Mouse (Mus musculus) limb, embryonic 10.5 days (tissue): ENCODE results near the gene Gm20683. TPM values are rescaled to one million over a fixed set of nuclear protein-coding genes. Genes with fewer than 3 reads are reported as not detected.

Experiments used
- DNase-seq: peaks from one replicate; pipeline ENCODE4 v3.0.0-alpha.2; 2017; ENCODE audit warnings: low spot score
- H3K27ac ChIP-seq: fragments of 300-500 bp; sonication (generic); 2 replicates; pipeline ENCODE4 v1.5.1; 2016; ENCODE audit warnings: mild to moderate bottlenecking
- H3K27me3 ChIP-seq: fragments of 300-500 bp; sonication (generic); 2 replicates; pipeline ENCODE4 v1.6.1; 2016; ENCODE audit warnings: low read depth, mild to moderate bottlenecking; ENCODE audit not compliant: poor library complexity, severe bottlenecking
- H3K36me3 ChIP-seq: fragments of 300-500 bp; sonication (generic); 2 replicates; pipeline ENCODE4 v1.6.1; 2016; ENCODE audit warnings: mild to moderate bottlenecking, moderate library complexity
- H3K4me1 ChIP-seq: fragments of 300-500 bp; sonication (generic); 2 replicates; pipeline ENCODE4 v1.6.1; 2016
- H3K4me3 ChIP-seq: fragments of 300-500 bp; sonication (generic); 2 replicates; pipeline ENCODE4 v1.5.1; 2016; ENCODE audit warnings: mild to moderate bottlenecking, moderate library complexity
- H3K9me3 ChIP-seq: fragments of 300-500 bp; sonication (generic); replicated peaks from 2 replicates; pipeline ENCODE4 v1.6.1; 2016; ENCODE audit warnings: mild to moderate bottlenecking
- WGBS: fragments of 180-500 bp; shearing (Covaris S2); methylation state at CpG from one replicate; pipeline ENCODE4 v1.1.7; 2016; 5-methylcytosine and 5-hydroxymethylcytosine counted together
- polyA plus RNA-seq: library from polyadenylated mRNA; unstranded; fragments of >200 nt; fragmentation: Nextera tagmentation; extraction: Ambion mirVana; gene quantifications from 2 replicates; pipeline ENCODE4 v1.2.1, GENCODE M21; 2016

The Gm20683 gene
- polyA plus RNA-seq, 1 experiment from 2014 or later: 1.9 TPM

- Histone ChIP-seq H3K4me1 (peaks cover 29% of the 10 kb centered on the region), H3K36me3 (peaks cover 83% of the 10 kb centered on the region), H3K27ac (peak within 1 kb of the TSS; percentile 93), H3K9me3 (no peaks in the 10 kb centered on the region), H3K4me3 (peak within 1 kb of the TSS; percentile 95), H3K27me3 (no peaks in the 10 kb centered on the region)
- 1% methylated on average over 21 of the region's 21 CpGs for WGBS
- peak; percentile 99 for DNase-seq
Measured at GRCm38 (mm10) chr17:25844396-25844901, 2.9 kb upstream of the Gm20683 start, which contains the start of gene Rhot2. Gene Rhot2 (minus strand): TSS chr17:25844851.

- Histone ChIP-seq H3K4me1 (peaks cover 35% of the 10 kb centered on the region), H3K36me3 (peaks cover 83% of the 10 kb centered on the region), H3K9me3 (no peaks in the 10 kb centered on the region), H3K27ac (peak overlapping the region; percentile 93), H3K4me3 (peak overlapping the region; percentile 95), H3K27me3 (no peaks in the 10 kb centered on the region)
- no peak for DNase-seq
- 3% methylated on average over 38 of the region's 38 CpGs for WGBS
Measured at GRCm38 (mm10) chr17:25843636-25844395, 2.3 kb upstream of the Gm20683 start.

- no peak for DNase-seq
- peaks cover 83% of the 10 kb centered on the region for H3K36me3 ChIP-seq
- peak overlapping the region; percentile 95 for H3K4me3 ChIP-seq
- no peaks in the 10 kb centered on the region for H3K9me3 ChIP-seq
- WGBS: 97% methylated on average over 4 of the region's 4 CpGs
- H3K4me1 ChIP-seq: peaks cover 40% of the 10 kb centered on the region
- H3K27ac ChIP-seq: no peak overlapping the region
- H3K27me3 ChIP-seq: no peaks in the 10 kb centered on the region
Measured at GRCm38 (mm10) chr17:25843122-25843521, 1.6 kb upstream of the Gm20683 start.

GRCm38 (mm10) chr17:25842509-25842908, 946 bp upstream of the Gm20683 start:
- peak overlapping the region; percentile 10; the same call in 1 of the 2 replicates for H3K4me3 ChIP-seq
- no peak overlapping the region for H3K27ac ChIP-seq
- no peaks in the 10 kb centered on the region for H3K27me3 ChIP-seq
- peaks cover 45% of the 10 kb centered on the region for H3K4me1 ChIP-seq
- WGBS: 86% methylated on average over 3 of the region's 3 CpGs
- peaks cover 83% of the 10 kb centered on the region for H3K36me3 ChIP-seq
- H3K9me3 ChIP-seq: no peaks in the 10 kb centered on the region
- no peak for DNase-seq

GRCm38 (mm10) chr17:25840519-25840918, 1.0 kb downstream of the Gm20683 start:
- DNase-seq: no peak
- H3K4me3 ChIP-seq: 0 out of 2 replicates have a peak overlapping the region, but pooled peaks have one; percentile 6
- WGBS: 98% methylated on average over 6 of the region's 6 CpGs
- peaks cover 75% of the 10 kb centered on the region for H3K36me3 ChIP-seq
- no peaks in the 10 kb centered on the region for H3K9me3 ChIP-seq
- no peaks in the 10 kb centered on the region for H3K27me3 ChIP-seq
- no peak overlapping the region for H3K27ac ChIP-seq
- H3K4me1 ChIP-seq: peaks cover 65% of the 10 kb centered on the region

GRCm38 (mm10) chr17:25839455-25840235, 1.9 kb downstream of the Gm20683 start:
- no peak overlapping the region for H3K4me3 ChIP-seq
- peaks cover 70% of the 10 kb centered on the region for H3K4me1 ChIP-seq
- H3K27me3 ChIP-seq: no peaks in the 10 kb centered on the region
- no peak for DNase-seq
- no peak overlapping the region for H3K27ac ChIP-seq
- H3K9me3 ChIP-seq: no peaks in the 10 kb centered on the region
- WGBS: 84% methylated on average over 14 of the region's 14 CpGs
- H3K36me3 ChIP-seq: peaks cover 79% of the 10 kb centered on the region

- no peak overlapping the region for H3K27ac ChIP-seq
- H3K36me3 ChIP-seq: peaks cover 83% of the 10 kb centered on the region
- H3K4me3 ChIP-seq: no peak overlapping the region
- peaks cover 73% of the 10 kb centered on the region for H3K4me1 ChIP-seq
- no peaks in the 10 kb centered on the region for H3K27me3 ChIP-seq
- DNase-seq: no peak
- no peaks in the 10 kb centered on the region for H3K9me3 ChIP-seq
- WGBS: 89% methylated on average over 4 of the region's 4 CpGs
Measured at GRCm38 (mm10) chr17:25838904-25839303, 2.7 kb downstream of the Gm20683 start.

GRCm38 (mm10) chr17:25837533-25837932, 4.0 kb downstream of the Gm20683 start:
- Histone ChIP-seq H3K36me3 (peaks cover 75% of the 10 kb centered on the region), H3K4me3 (peak overlapping the region; percentile 77), H3K9me3 (no peaks in the 10 kb centered on the region), H3K4me1 (peaks cover 67% of the 10 kb centered on the region), H3K27ac (no peak overlapping the region), H3K27me3 (no peaks in the 10 kb centered on the region)
- no peak for DNase-seq
- WGBS: 61% methylated on average over 3 of the region's 3 CpGs

- peaks cover 65% of the 10 kb centered on the region for H3K4me1 ChIP-seq
- peak within 1 kb of the TSS; percentile 77 for H3K4me3 ChIP-seq
- peak within 1 kb of the TSS; percentile 79 for H3K27ac ChIP-seq
- peak; percentile 77 for DNase-seq
- H3K9me3 ChIP-seq: no peaks in the 10 kb centered on the region
- peaks cover 71% of the 10 kb centered on the region for H3K36me3 ChIP-seq
- whole genome bisulfite sequencing: 2% methylated on average over 29 of the region's 29 CpGs
- no peaks in the 10 kb centered on the region for H3K27me3 ChIP-seq
Measured at GRCm38 (mm10) chr17:25837076-25837410, 4.5 kb downstream of the Gm20683 start, which contains the start of gene Rhbdl1. Gene Rhbdl1 (minus strand): TSS chr17:25837295.

GRCm38 (mm10) chr17:25836397-25837075, 5.0 kb downstream of the Gm20683 start:
- Histone ChIP-seq H3K27ac (peak overlapping the region; percentile 79), H3K36me3 (peaks cover 71% of the 10 kb centered on the region), H3K27me3 (no peaks in the 10 kb centered on the region), H3K9me3 (no peaks in the 10 kb centered on the region), H3K4me1 (peaks cover 70% of the 10 kb centered on the region), H3K4me3 (peak overlapping the region; percentile 77)
- 25% methylated on average over 23 of the region's 23 CpGs for WGBS
- DNase-seq: no peak

- WGBS: 92% methylated on average over 16 of the region's 16 CpGs
- no peak for DNase-seq
Measured at GRCm38 (mm10) chr17:25835816-25836215, 5.7 kb downstream of the Gm20683 start.

GRCm38 (mm10) chr17:25835301-25835700, 6.3 kb downstream of the Gm20683 start:
- H3K4me1 ChIP-seq: peaks cover 82% of the 10 kb centered on the region
- peak overlapping the region; percentile 77 for H3K4me3 ChIP-seq
- H3K36me3 ChIP-seq: peaks cover 71% of the 10 kb centered on the region
- no peaks in the 10 kb centered on the region for H3K9me3 ChIP-seq
- H3K27me3 ChIP-seq: no peaks in the 10 kb centered on the region
- 94% methylated on average over 7 of the region's 7 CpGs for WGBS
- no peak overlapping the region for H3K27ac ChIP-seq
- no peak for DNase-seq

More at GRCm38 (mm10) chr17:25835816-25836215, 5.7 kb downstream of the Gm20683 start:
- Histone ChIP-seq H3K27me3 (no peaks in the 10 kb centered on the region), H3K9me3 (no peaks in the 10 kb centered on the region), H3K4me1 (peaks cover 77% of the 10 kb centered on the region), H3K27ac (peak overlapping the region; percentile 79; the same call in 1 of the 2 replicates), H3K36me3 (peaks cover 71% of the 10 kb centered on the region), H3K4me3 (peak overlapping the region; percentile 77)
